Mouse (Mus musculus) adrenal gland, postnatal 4 days (tissue): ENCODE results near the gene Lrrc8b. TPM values are rescaled to one million over a fixed set of nuclear protein-coding genes. Genes with fewer than 3 reads are reported as not detected.

Experiments used
- DNase-seq, 2 experiments: peaks; one replicate each; pipeline ENCODE4 v3.0.0; 2021 to 2022; ENCODE audit warnings: low spot score in 2 of 2, mixed read lengths in 2 of 2
- total RNA-seq, 2 experiments: library from RNA; stranded (reverse); gene quantifications; 2 replicates each; pipeline ENCODE4 v1.2.3; 2021

Lrrc8b gene
- total RNA-seq, 2 experiments from 2014 or later = 85.8 TPM

DNA sequence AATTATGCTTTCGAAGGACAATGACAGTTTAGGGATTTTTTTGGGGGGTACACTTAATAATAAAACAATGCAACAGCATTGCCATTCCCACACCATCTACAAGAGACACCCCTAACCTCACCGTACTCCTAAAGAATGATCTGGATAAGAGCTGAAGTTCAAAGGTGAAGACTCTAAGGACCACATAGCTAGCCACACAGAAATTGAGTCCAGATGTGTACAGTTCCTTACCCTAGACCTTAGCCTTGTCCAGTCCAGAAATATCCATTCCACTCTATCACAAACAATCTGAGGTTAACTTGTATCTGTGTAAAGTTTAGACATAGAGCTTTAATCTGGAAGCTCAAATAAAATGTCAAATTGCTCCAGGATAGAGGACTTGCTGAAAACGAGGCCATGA is 100.7 kb downstream of the Lrrc8b start:
- DNase-seq = no peak

DNA sequence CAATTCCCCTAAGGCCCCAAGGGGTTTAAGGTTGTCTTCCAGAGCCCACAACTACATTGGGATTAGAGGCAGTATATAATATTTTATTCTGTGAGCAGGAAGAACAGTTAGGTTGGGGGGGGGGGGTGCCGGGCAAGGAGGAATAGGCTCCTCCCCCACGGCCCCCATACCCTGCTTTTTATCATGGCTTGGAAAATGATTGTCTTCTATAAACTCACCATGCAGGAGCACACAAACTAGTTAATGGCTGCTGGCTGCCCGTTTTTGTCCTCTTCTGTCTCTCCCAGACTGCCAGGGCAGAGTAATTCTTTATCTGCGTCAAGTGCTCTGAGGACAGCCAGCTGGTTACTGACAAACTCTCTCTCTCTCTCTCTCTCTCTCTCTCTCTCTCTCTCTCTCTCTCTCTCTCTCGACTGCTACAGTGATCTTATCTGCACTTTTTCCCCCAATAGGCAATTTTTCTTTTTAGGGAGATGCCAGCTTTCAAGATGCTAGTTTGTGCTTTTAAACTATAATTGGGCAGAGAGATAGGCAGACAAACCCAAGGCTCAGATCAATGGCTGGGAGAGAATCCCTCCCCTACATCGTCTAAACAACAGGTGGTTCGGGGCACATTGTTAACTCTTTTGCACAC is 102.5 kb downstream of the Lrrc8b start:
- no peak for DNase-seq

DNA sequence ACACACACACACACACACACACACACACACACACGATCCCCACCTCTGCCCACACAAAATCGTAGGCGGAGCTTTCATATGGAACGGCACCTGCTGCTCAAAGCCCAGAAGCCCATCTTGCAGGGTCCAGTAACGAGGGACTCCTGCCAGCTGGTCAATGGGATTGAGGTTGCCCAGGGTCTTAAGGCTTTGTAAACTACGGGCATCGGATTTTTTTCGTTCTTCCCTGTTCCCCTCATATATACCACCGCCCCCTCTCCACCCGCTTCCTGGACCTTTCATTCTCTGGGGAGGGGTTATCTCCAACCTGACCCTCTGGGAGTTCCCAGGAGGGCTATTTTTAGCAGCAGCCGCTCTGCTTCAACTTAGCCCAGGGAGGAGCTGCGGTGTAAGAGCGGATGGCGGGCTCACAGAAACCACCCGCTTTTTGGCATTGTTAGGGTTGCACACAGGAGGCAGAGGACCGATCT is 103.1 kb downstream of the Lrrc8b start:
- no peak for DNase-seq

DNA sequence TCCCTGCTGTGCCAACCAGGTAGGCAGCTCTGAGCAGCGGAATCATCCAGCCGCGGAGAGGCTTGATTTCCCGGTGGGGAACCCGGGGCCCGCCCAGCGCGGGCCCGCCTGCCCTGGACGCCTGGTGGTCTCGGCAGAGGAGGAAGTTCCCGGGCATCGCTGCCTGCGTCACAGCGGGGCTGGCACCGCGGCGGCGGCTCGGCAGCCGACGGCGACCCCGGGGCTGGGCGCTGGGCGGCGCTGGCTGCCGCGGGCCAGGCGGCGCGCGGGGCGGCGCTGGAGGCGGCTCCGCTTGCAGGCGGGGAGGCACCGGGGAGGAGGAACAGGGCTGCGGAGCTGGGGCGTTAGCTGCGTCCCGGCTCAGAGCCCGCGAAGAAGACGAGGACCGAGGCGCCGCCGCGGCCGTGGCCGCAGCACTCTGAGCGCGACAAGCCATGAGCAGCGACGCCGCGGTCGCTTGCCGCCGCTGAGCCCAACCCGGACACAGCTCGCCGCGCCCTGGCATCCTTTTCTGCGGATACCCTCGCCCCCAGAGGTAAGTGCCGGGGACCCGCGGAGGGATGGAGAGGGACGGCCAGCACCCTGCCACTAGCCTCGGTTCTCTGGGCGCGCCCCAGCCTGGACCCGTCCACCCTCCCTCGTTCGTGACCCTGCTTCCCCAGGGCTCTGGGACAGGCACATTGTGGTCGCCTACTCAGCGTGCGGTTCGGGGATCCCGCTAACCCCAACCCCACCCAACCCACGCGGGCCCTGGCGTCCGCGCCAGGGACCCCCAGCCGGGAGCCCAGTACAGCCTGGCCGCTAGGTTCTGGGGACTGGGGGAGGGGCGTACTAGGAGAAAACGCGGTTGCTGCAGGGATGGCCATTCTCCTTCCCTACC is 103.8 kb downstream of the Lrrc8b start, which contains the start of gene Lrrc8c:
Lrrc8c (plus strand) TSS at position 293 of the 880 bp plus-strand sequence.
- DNase-seq = peak; percentile 74 to 77

DNA sequence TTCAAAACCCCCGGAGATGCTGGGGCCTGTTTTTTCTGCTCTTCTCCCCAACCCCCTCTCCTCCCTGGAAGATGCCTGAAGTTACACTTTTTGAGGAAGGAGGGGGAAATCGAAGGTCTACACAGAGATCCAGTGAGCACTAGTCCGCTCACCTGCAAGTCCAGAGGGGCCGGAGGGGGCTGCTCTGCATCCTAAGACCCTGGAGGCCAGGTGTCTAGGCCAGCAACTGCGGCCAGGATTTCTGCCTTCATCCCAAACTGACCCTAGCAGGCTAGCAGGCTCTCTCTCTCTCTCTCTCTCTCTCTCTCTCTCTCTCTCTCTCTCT is 104.4 kb downstream of the Lrrc8b start:
- DNase-seq = no peak

DNA sequence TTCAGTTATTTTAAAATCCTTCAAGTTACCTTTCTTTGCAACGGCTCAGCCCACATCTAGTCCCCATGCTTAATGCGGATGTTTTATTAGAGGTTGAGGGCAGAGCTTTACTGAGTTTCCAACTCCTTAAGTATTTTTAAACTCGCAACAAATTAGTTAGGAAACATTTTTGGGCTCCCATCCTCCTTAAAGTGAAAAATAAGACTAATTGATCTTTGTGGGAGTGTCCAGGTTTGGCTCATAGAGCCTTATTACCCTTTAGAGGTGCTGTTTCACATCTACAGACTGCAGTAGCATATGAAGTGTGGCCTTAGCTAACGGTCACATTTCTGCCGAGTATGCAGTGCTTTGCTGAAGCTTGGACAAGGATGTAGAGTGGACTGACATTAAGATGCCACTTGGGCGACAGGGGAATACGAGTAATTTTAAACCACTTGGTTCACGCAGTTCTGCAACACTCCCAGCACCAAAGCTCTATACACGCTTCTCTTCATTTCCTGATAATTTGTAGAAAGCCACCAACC is 104.9 kb downstream of the Lrrc8b start:
- no peak for DNase-seq

DNA sequence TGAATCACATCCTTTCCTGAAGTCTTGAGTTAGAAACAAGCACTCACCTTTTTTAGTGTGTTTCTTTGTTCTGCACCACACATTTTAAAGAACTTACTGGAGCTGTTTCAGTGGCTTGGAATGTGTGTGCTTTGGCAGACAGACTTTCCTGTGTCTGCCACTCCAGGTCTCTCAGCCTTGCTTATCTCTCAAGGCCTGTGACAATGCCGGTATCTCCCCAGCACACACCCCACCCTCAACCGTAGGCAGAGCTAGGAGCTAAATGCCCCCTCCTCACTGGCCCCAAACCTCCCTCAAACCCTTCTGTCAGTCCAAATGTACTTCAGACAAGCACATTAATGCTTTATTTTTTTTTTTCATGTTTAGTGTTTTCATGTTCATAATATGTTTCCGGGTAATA is 107.9 kb downstream of the Lrrc8b start:
- no peak for DNase-seq

DNA sequence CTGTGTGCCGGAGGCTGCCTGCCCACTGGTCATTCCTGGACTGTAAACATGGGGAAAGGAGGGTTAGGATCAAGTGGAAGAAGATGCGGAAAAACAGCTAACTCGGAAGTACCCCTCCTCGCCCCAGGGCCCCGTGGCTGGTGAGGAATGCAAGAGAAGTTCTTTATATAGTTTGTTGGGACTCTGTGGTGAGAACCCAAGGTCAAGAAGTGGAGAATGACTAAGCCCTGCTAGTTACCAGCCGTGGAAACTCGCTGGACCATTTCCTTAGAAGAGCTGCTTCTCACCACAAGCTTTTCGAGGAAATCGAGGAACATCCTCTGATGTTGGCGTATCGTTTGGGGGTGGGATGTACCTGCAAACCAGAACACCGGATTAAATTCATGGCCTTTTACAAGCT is 109.4 kb downstream of the Lrrc8b start:
- no peak for DNase-seq

DNA sequence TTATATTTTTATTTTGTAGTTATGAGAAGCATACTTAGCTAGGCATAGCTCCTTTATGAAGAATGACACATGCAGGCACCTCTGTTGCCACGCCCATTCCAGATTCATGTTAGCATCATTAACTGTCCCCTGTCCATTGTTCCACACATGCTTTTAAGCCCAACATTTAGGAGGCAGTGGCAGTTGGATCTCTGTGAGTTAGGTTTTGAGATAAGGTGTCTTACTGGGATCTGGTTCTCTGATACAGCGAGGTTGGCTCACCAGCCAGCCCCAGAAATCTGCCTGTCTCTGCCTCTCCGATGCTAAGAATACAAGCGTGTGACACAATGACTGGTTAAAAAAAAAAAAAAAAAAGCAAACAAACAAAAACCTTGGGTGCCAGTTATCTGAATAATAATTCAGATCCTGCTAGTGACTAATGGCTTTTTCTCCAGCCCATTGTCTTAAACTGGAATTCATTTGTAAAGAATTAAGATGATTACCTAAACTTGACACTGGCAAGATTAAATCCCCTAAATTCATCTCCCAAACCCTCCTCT is 110.6 kb downstream of the Lrrc8b start:
- no peak for DNase-seq

DNA sequence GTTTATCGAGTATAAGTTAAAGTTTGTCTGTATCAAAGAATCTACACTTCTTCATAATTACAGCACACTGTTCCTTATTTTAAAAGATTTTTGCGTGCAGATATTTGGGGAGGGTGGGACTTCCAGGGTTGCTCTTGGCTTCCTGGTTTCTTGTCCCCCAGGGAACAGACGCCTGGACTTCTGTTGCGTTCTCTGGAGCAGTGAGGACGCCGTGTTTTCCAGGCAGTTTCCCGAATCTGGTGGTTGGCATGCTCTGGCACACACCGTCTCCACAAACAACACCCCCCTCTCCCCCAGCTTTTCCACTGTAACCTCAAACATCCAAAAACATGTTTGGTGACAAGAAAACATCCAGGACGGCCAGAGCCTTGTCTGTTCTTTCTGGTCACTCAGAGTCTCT is 111.2 kb downstream of the Lrrc8b start:
- no peak for DNase-seq

DNA sequence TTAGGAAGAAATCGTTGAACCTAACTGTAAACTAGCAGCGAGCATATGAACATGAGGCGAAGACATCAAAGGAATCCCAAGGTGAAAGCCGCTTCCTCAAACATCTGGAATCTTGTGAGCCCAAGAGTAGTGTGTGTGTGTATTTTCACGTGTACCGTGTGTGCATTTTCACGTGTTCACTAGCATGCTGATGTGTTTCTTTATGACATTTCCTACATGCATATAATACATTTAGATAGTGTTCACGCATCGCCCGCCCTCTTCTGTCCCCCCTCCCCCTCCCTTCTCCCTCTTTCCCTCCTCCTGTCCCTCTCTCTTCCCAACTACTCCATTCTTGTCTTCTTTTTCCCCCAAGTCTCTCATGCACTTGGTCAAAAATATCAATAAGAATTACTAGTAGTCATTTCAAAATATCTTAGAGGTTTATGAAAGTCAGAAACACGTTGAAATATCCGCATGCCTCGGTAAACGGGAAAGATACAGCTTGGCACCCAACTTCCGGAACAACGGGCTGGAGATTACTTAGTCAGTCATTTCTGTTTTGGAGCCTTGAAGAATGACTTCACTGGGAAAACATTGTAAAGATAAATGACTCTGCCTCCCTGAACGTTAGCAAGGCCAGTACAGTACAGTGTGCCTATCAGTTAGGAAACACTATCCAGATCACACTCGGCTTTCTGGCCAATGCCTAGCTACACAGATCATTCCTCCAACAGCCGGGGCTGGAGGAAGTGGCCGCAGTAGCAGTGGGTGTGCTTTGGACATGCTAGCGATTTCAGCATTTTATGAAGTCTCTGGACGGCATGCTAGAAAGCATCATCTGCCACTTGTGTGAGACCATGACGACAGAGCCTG is 112.1 kb downstream of the Lrrc8b start:
- peak; percentile 20 to 25 for DNase-seq

DNA sequence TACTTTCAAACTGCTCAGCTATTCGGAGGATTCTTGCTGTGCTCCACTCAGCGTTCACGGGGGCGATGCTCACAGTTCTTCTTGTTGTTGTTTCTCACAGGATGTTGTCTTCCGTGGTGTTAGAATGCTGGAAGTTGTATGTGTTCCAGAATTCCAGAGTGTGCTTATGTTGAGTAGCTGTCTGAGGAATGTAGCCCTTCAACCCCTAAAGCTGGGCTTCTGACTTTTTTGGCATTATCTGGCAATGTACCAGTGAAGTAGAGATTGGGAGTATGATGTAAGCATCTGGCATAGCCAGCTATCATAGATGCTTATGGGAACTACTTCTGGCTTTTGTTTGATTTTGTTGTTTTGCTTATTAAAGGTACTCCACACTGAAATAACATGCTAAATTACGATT is 115.0 kb downstream of the Lrrc8b start:
- DNase-seq = no peak

DNA sequence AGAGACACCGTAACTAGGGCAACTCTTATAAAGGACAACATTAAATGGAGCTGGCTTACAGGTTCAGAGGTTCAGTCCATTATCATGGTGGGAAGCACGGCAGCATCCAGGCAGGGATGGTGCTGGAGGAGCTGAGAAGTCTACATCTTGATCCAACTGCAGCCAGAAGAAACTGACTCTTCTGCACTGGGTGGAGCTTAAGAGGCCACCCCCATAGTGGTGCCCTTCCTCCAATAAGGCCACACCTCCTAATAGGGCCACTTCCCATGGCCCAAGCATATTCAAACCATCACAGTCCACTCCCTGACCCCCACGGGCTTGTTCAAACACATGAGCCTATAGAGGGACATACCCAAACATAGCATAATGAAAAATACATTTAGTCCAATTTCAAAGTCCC is 119.6 kb downstream of the Lrrc8b start:
- DNase-seq = no peak

DNA sequence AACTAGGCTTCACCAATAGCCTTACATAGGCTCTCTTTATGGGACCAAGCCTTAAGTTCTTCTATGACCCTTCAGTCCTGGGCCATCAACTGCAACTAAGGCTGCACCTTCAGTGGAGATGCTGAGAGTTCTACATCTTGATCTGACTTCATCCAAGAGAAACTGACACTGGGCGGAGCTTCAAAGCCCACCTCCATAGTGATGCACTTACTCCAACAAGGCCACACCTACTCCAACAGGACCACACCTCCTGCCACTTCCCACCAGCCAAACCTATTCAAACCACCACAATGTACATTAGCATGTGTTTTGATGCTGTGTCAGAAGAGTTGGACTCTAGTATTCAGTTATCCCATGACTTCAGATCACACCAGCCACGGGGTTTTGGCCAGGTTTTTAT is 120.6 kb downstream of the Lrrc8b start:
- no peak for DNase-seq

DNA sequence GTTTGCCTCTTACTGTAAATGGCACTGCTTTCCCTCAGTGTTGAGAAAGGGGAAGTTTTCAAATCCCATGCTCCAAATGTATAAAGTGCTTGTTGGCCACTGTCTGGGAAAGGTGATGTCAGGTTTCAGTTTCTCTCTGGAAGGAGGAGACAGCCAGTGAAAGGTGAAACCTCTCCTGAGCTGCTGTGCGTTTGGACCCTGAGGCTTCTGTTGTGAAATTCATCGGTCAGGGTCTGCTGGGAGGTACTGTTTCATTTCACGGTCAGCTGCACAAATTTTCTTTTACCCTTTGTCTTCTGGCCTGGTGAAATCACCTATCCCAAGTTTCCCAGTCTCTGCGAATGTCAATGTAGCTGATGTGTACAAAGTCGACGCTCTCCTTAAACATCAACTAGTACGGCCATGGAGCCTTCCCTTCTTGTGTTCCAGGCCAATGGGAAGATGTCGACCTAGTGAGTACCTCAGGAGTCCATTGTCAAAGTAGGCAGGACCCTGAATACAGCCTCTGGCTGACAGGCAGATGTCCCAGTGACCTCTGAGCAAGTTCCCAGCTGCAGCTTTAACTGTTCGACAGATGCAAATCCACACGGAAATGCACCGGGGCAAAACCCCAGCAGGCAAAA is 121.6 kb downstream of the Lrrc8b start:
- no peak for DNase-seq

Other genes starting within 250 kb of the Lrrc8b start
- gene Gbp10, start 176.2 kb upstream of the Lrrc8b start, total RNA-seq = under 1 TPM in 1 of 2 experiments, not detected in 1; 0.17 TPM
- under 1 TPM; 0.20 to 0.37 TPM for gene Gm43302, start 122.1 kb upstream of the Lrrc8b start, total RNA-seq
- 1 to 10 TPM; 4.5 to 7.0 TPM for gene Gbp6, start 122.1 kb upstream of the Lrrc8b start, total RNA-seq
- gene Lrrc8c, start 103.6 kb downstream of the Lrrc8b start, total RNA-seq = 10 to 100 TPM; 29.7 to 36.3 TPM